Mouse (Mus musculus) thymus, adult 2 months (tissue): ENCODE data around the gene Alx1.

Experiments used
- CTCF ChIP-seq: fragments of 200-500 bp; IDR thresholded peaks from 2 replicates; pipeline ENCODE4 v1.5.1; 2012; ENCODE audit warnings: mild to moderate bottlenecking, control low read depth, low read length, moderate library complexity, borderline replicate concordance; ENCODE audit not compliant: control insufficient read depth, poor library complexity, insufficient read depth; ENCODE audit errors: extremely low read depth
- POLR2A ChIP-seq: fragments of 200-500 bp; IDR thresholded peaks from 2 replicates; pipeline ENCODE4 v1.6.1; 2012; ENCODE audit warnings: mild to moderate bottlenecking, low read length, control low read depth, moderate library complexity; ENCODE audit not compliant: control insufficient read depth, poor library complexity, insufficient read depth; ENCODE audit errors: extremely low read depth

DNA sequence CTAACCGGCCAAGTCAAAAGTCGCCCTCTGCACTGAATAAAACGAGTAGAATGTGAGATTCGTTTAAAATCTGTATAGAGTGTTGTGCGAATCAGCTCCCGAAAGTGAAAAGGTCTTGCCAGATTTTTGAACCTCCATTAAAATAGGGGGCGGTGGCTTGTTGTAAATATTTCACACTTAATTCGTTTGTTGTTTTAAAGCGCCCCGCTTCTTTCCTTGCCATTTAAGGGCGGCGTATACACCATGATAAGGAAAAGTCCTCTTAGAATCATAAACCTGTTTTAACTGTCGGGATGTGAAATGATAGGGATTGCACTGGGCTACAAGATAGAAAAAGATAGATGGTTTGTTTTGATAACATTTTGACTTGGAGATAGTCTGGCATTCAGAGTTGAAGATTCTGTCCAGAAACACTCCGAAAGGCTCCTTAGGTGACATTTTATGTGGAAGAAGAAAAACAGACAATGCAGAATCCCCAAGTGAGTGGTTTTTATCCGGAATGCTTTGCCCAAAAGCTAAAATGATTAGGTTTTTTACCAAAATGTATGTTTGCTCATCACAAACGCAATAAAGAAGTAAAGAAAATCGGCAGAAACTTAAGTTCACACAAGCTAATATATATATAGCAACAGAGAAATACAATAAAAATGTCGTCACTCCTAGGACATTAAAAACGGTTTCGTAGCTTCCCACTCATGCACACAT lies 2.6 kb downstream of the Alx1 start:
- TF ChIP-seq CTCF (no peak), POLR2A (no peak)
